Mouse (Mus musculus): ENCODE measurements at regions not wholly inside any gene's neighbourhood (a gene's known extent, or its start where the extent isn't known, plus 50 kb on each side); places are given as distances from the start of the nearest gene placed in this dataset.

- no peak for ATAC-seq (ENCODE audit: low read depth)
- H3K9me3 ChIP-seq (ENCODE audit: control insufficient read depth, low read length): no peaks in the 10 kb centered on the region
- H3K4me3 ChIP-seq (ENCODE audit: low read length): no peak overlapping the region
- no peaks in the 10 kb centered on the region for H3K36me3 ChIP-seq (ENCODE audit: control insufficient read depth, insufficient read depth, low read length)
- no peak overlapping the region for H3K4me2 ChIP-seq (ENCODE audit: low read depth, low read length)
- H3K9ac ChIP-seq (ENCODE audit: low read length): no peak overlapping the region
- H3K27me3 ChIP-seq (ENCODE audit: control insufficient read depth, insufficient read depth, low read depth, low read length): no peaks in the 10 kb centered on the region
- H3K27ac ChIP-seq (ENCODE audit: low read length): no peak overlapping the region
- H3K4me1 ChIP-seq (replicated peaks; ENCODE audit: control insufficient read depth, insufficient read depth, low read length): no peaks in the 10 kb centered on the region
- 70% methylated on average over 6 of the region's 6 CpGs for WGBS
Observed at GRCm38 (mm10) chr5:73919936-73920335, 148.3 kb downstream of the Usp46 start.

GRCm38 (mm10) chr5:73927534-73927933 lies 140.7 kb downstream of the Usp46 start:
- H3K4me1 ChIP-seq (replicated peaks; ENCODE audit: control insufficient read depth, insufficient read depth, low read length): peaks cover 6% of the 10 kb centered on the region; the same call in 1 of the 2 replicates
- 63% methylated on average over 9 of the region's 9 CpGs for WGBS
- no peak overlapping the region for H3K4me3 ChIP-seq (ENCODE audit: low read length)
- no peaks in the 10 kb centered on the region for H3K36me3 ChIP-seq (ENCODE audit: control insufficient read depth, insufficient read depth, low read length)
- ATAC-seq (ENCODE audit: low read depth): no peak
- no peaks in the 10 kb centered on the region for H3K9me3 ChIP-seq (ENCODE audit: control insufficient read depth, low read length)
- H3K27ac ChIP-seq (ENCODE audit: low read length): no peak overlapping the region
- no peak overlapping the region for H3K9ac ChIP-seq (ENCODE audit: low read length)
- no peaks in the 10 kb centered on the region for H3K27me3 ChIP-seq (ENCODE audit: control insufficient read depth, insufficient read depth, low read depth, low read length)
- H3K4me2 ChIP-seq (ENCODE audit: low read depth, low read length): no peak overlapping the region

GRCm38 (mm10) chr5:73928691-73929090 lies 139.5 kb downstream of the Usp46 start:
- ATAC-seq (ENCODE audit: low read depth): 0 out of 2 replicates have a peak, but pooled peaks have one; percentile 5
- 53% methylated on average over 10 of the region's 10 CpGs for WGBS
- Histone ChIP-seq H3K9ac (ENCODE audit: low read length) (no peak overlapping the region), H3K27ac (ENCODE audit: low read length) (no peak overlapping the region), H3K4me2 (ENCODE audit: low read depth, low read length) (no peak overlapping the region), H3K27me3 (ENCODE audit: control insufficient read depth, insufficient read depth, low read depth, low read length) (no peaks in the 10 kb centered on the region), H3K9me3 (ENCODE audit: control insufficient read depth, low read length) (no peaks in the 10 kb centered on the region), H3K36me3 (ENCODE audit: control insufficient read depth, insufficient read depth, low read length) (no peaks in the 10 kb centered on the region), H3K4me1 (replicated peaks; ENCODE audit: control insufficient read depth, insufficient read depth, low read length) (peaks cover 6% of the 10 kb centered on the region; the same call in 1 of the 2 replicates), H3K4me3 (ENCODE audit: low read length) (no peak overlapping the region)

GRCm38 (mm10) chr5:73930205-73930604 lies 138.0 kb downstream of the Usp46 start:
- 70% methylated on average over 5 of the region's 5 CpGs for WGBS
- Histone ChIP-seq H3K9ac (ENCODE audit: low read length) (no peak overlapping the region), H3K27me3 (ENCODE audit: control insufficient read depth, insufficient read depth, low read depth, low read length) (no peaks in the 10 kb centered on the region), H3K4me1 (replicated peaks; ENCODE audit: control insufficient read depth, insufficient read depth, low read length) (peaks cover 6% of the 10 kb centered on the region; the same call in 1 of the 2 replicates), H3K4me3 (ENCODE audit: low read length) (no peak overlapping the region), H3K9me3 (ENCODE audit: control insufficient read depth, low read length) (no peaks in the 10 kb centered on the region), H3K27ac (ENCODE audit: low read length) (no peak overlapping the region), H3K4me2 (ENCODE audit: low read depth, low read length) (no peak overlapping the region), H3K36me3 (ENCODE audit: control insufficient read depth, insufficient read depth, low read length) (no peaks in the 10 kb centered on the region)
- no peak for ATAC-seq (ENCODE audit: low read depth)

GRCm38 (mm10) chr5:73937799-73938198 lies 130.4 kb downstream of the Usp46 start:
- Histone ChIP-seq H3K36me3 (ENCODE audit: control insufficient read depth, insufficient read depth, low read length) (no peaks in the 10 kb centered on the region), H3K9ac (ENCODE audit: low read length) (no peak overlapping the region), H3K27ac (ENCODE audit: low read length) (no peak overlapping the region), H3K4me3 (ENCODE audit: low read length) (no peak overlapping the region), H3K4me1 (replicated peaks; ENCODE audit: control insufficient read depth, insufficient read depth, low read length) (no peaks in the 10 kb centered on the region), H3K27me3 (ENCODE audit: control insufficient read depth, insufficient read depth, low read depth, low read length) (no peaks in the 10 kb centered on the region), H3K4me2 (ENCODE audit: low read depth, low read length) (no peak overlapping the region), H3K9me3 (ENCODE audit: control insufficient read depth, low read length) (no peaks in the 10 kb centered on the region)
- no peak for ATAC-seq (ENCODE audit: low read depth)
- WGBS: 53% methylated on average over 2 of the region's 2 CpGs

- H3K9me3 ChIP-seq (ENCODE audit: control insufficient read depth, low read length): no peaks in the 10 kb centered on the region
- ATAC-seq (ENCODE audit: low read depth): no peak
- H3K27me3 ChIP-seq (ENCODE audit: control insufficient read depth, insufficient read depth, low read depth, low read length): no peaks in the 10 kb centered on the region
- no peak overlapping the region for H3K4me2 ChIP-seq (ENCODE audit: low read depth, low read length)
- H3K36me3 ChIP-seq (ENCODE audit: control insufficient read depth, insufficient read depth, low read length): no peaks in the 10 kb centered on the region
- H3K4me1 ChIP-seq (replicated peaks; ENCODE audit: control insufficient read depth, insufficient read depth, low read length): no peaks in the 10 kb centered on the region
- H3K27ac ChIP-seq (ENCODE audit: low read length): no peak overlapping the region
- H3K9ac ChIP-seq (ENCODE audit: low read length): no peak overlapping the region
- 30% methylated on average over 4 of the region's 4 CpGs for whole genome bisulfite sequencing
- H3K4me3 ChIP-seq (ENCODE audit: low read length): no peak overlapping the region
Observed at GRCm38 (mm10) chr5:73938450-73938849, 129.8 kb downstream of the Usp46 start.

- no peak overlapping the region for H3K4me3 ChIP-seq (ENCODE audit: low read length)
- H3K4me1 ChIP-seq (replicated peaks; ENCODE audit: control insufficient read depth, insufficient read depth, low read length): no peaks in the 10 kb centered on the region
- no peaks in the 10 kb centered on the region for H3K36me3 ChIP-seq (ENCODE audit: control insufficient read depth, insufficient read depth, low read length)
- WGBS: 56% methylated on average over 3 of the region's 3 CpGs
- no peaks in the 10 kb centered on the region for H3K9me3 ChIP-seq (ENCODE audit: control insufficient read depth, low read length)
- H3K27me3 ChIP-seq (ENCODE audit: control insufficient read depth, insufficient read depth, low read depth, low read length): no peaks in the 10 kb centered on the region
- no peak overlapping the region for H3K27ac ChIP-seq (ENCODE audit: low read length)
- H3K9ac ChIP-seq (ENCODE audit: low read length): no peak overlapping the region
- no peak for ATAC-seq (ENCODE audit: low read depth)
- H3K4me2 ChIP-seq (ENCODE audit: low read depth, low read length): no peak overlapping the region
Observed at GRCm38 (mm10) chr5:73942950-73943349, 125.3 kb downstream of the Usp46 start.

GRCm38 (mm10) chr5:73945671-73946070 lies 122.6 kb downstream of the Usp46 start:
- H3K4me3 ChIP-seq (ENCODE audit: low read length): no peak overlapping the region
- no peak overlapping the region for H3K4me2 ChIP-seq (ENCODE audit: low read depth, low read length)
- no peaks in the 10 kb centered on the region for H3K36me3 ChIP-seq (ENCODE audit: control insufficient read depth, insufficient read depth, low read length)
- 87% methylated on average over 3 of the region's 3 CpGs for WGBS
- no peaks in the 10 kb centered on the region for H3K9me3 ChIP-seq (ENCODE audit: control insufficient read depth, low read length)
- H3K4me1 ChIP-seq (replicated peaks; ENCODE audit: control insufficient read depth, insufficient read depth, low read length): no peaks in the 10 kb centered on the region
- H3K9ac ChIP-seq (ENCODE audit: low read length): no peak overlapping the region
- no peak for ATAC-seq (ENCODE audit: low read depth)
- H3K27ac ChIP-seq (ENCODE audit: low read length): no peak overlapping the region
- H3K27me3 ChIP-seq (ENCODE audit: control insufficient read depth, insufficient read depth, low read depth, low read length): no peaks in the 10 kb centered on the region

- 82% methylated on average over 6 of the region's 6 CpGs for WGBS
- ATAC-seq (ENCODE audit: low read depth): no peak
- no peak overlapping the region for H3K9ac ChIP-seq (ENCODE audit: low read length)
- no peaks in the 10 kb centered on the region for H3K27me3 ChIP-seq (ENCODE audit: control insufficient read depth, insufficient read depth, low read depth, low read length)
- H3K4me2 ChIP-seq (ENCODE audit: low read depth, low read length): no peak overlapping the region
- H3K9me3 ChIP-seq (ENCODE audit: control insufficient read depth, low read length): no peaks in the 10 kb centered on the region
- H3K4me1 ChIP-seq (replicated peaks; ENCODE audit: control insufficient read depth, insufficient read depth, low read length): no peaks in the 10 kb centered on the region
- H3K4me3 ChIP-seq (ENCODE audit: low read length): no peak overlapping the region
- H3K27ac ChIP-seq (ENCODE audit: low read length): no peak overlapping the region
- no peaks in the 10 kb centered on the region for H3K36me3 ChIP-seq (ENCODE audit: control insufficient read depth, insufficient read depth, low read length)
Observed at GRCm38 (mm10) chr5:73946164-73946563, 122.1 kb downstream of the Usp46 start.
